Mouse (Mus musculus): ENCODE results near the gene Sorcs3.

- TF ChIP-seq POLR2A (IDR thresholded peaks at IDR 0.05; ENCODE audit: low read depth, low read length) (no peak), CTCF (IDR thresholded peaks at IDR 0.05; ENCODE audit: extremely low read depth, insufficient read length, insufficient replicate concordance, low read depth, low read length) (no peak)
Observed at GRCm38 (mm10) chr19:48298384-48298783, 92.6 kb downstream of the Sorcs3 start.
